Mouse (Mus musculus) gastrocnemius, postnatal 36 days (tissue): ENCODE measurements around the gene Ube2l3. TPM values are rescaled to one million over a fixed set of nuclear protein-coding genes. Genes with fewer than 3 reads are reported as not detected.
"Not testable (repeated sequence)": the region's sequence is repeated elsewhere in the genome, so short reads cannot be mapped to it uniquely, and the experiment has no call there.

Experiments
- DNase-seq, 2 experiments: peaks; one replicate each; pipeline ENCODE4 v3.0.0; 2022
- intact Hi-C: fragments of 180-260 bp; cut with DNase I; formaldehyde crosslinking; loops from one replicate; pipeline ENCODE4 v1.15.1; 2025
- long read RNA-seq, 2 experiments: library from polyadenylated mRNA; stranded (forward); transcript quantifications; one replicate each; pipeline ENCODE4 v2.0.0; 2021
- total RNA-seq, 2 experiments: library from RNA; stranded (reverse); gene quantifications; 2 replicates each; pipeline ENCODE4 v1.2.3; 2021

The Ube2l3 gene
- 100 to 1,000 TPM; 130 to 135 TPM for total RNA-seq
- long read RNA-seq, experiment 1, transcript Ube2l3-201 (4 exons, 2,609 nt): major isoform, 70 of 117 reads
- long read RNA-seq, experiment 1, partial matches to known transcripts: 24 of 117 reads
- long read RNA-seq, experiment 1, other reads (novel, unspliced or antisense): 20 of 117 reads
- long read RNA-seq, experiment 2, transcript Ube2l3-201 (4 exons, 2,609 nt): major isoform, 97 of 159 reads
- long read RNA-seq, experiment 2, partial matches to known transcripts: 29 of 159 reads
- long read RNA-seq, experiment 2, other reads (novel, unspliced or antisense): 28 of 159 reads

- intact Hi-C loops: no loop called here
- DNase-seq: no peak
Observed at GRCm38 (mm10) chr16:17202549-17202948, at the start of gene Ube2l3. Gene Ube2l3, minus strand, starts transcription at chr16:17202649.

GRCm38 (mm10) chr16:17251539-17251938 is 49.1 kb upstream of the Ube2l3 start:
- peak in 1 of 2 experiments; percentile 36 for DNase-seq
- intact Hi-C loops: no loop called here

DNA sequence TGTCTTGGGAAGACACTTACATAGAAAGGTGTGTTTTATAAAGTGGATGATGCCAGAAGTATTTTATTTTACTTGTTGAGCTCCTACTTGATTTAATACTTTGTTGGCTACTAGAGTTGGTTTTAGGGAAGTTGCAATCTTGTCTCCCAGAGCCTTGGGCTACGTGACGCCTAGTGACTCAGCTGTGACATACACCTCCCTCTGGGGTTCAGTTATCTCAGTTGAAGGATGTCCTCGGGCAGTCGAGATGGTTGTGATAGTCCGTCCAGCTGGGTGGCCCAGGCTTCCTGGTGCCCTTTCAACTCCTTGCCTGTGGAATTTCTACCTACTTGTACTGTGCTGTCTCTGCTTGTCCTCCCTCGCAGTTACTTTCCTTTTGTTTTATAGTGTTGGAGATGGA is 46.7 kb upstream of the Ube2l3 start:
- no peak for DNase-seq
- intact Hi-C loops: no loop called here

GRCm38 (mm10) chr16:17247727-17248126 is 45.3 kb upstream of the Ube2l3 start:
- intact Hi-C loops: no loop called here
- no peak for DNase-seq

- intact Hi-C loops: no loop called here
- DNase-seq: no peak
Observed at GRCm38 (mm10) chr16:17244996-17245395, 42.5 kb upstream of the Ube2l3 start.

GRCm38 (mm10) chr16:17243731-17244130 is 41.3 kb upstream of the Ube2l3 start:
- no peak for DNase-seq
- intact Hi-C loops: no loop called here

DNA sequence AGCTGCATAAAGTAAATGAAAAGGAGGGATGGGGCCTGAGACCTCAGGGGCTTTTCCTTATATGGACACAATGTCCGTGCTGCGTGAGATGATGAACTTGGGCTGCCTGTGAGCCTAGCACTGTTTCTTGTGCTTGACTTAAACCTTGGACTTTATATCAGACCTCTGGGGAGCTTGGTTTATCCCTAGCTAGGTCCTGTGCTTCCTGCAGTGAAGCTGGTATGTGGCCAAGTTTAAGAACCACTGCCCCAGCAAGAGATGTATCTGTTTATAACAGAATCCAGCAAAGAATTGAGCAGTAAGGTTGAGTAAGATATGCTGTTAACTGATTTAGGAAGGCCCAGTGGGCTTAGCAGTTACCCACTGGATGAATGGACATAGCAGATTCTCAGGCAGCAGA is 37.0 kb upstream of the Ube2l3 start:
- intact Hi-C loops: no loop called here
- DNase-seq: no peak

DNA sequence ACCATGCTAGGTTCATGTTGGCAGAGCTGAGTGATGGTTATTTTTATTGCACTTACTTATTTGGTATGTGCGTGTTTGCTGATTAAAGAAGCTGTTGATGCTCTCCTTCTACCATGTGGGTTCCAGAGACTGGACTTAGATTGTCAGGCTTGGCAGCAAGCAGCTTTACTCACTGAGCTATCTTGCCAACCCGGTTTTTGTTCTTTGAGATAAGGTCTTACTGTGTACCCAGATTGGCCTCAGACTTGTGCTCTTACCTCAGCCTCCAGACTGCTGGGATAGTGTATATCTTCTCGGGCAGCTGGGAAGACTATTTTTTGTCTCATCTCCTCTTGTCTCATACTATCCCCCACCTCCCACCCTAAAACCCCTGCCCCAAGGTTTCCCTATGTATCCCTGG is 35.2 kb upstream of the Ube2l3 start:
- intact Hi-C loops: no loop called here
- DNase-seq: no peak

GRCm38 (mm10) chr16:17234916-17235665 is 32.6 kb upstream of the Ube2l3 start:
- intact Hi-C loops: no loop called here
- DNase-seq: no peak

DNA sequence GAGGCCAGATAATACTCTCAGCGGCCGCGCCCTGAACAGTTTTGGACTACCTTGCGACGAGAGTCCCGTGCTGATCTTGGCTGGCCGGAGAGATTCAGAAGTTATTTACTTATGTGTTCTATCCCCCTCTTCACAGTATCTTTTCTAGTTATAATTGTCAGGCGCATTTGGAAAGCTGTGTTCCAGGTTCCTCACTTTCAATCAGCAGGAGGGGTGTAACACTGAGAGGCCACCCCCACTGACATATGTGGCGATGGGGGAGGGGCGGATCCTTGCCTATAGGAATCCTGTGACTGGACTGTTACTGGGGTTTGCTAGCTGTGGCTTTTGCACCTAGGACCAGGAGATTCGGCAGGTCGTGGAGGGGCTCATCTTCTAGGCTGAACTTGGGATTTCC is 32.0 kb upstream of the Ube2l3 start:
- intact Hi-C loops: no loop called here
- DNase-seq: no peak

GRCm38 (mm10) chr16:17233702-17234498 is 31.5 kb upstream of the Ube2l3 start:
- peak in 1 of 2 experiments; percentile 31 for DNase-seq
- intact Hi-C loops: no loop called here

GRCm38 (mm10) chr16:17232794-17233701 is 30.6 kb upstream of the Ube2l3 start, which contains the start of gene Hic2:
Gene Hic2, plus strand, starts transcription at chr16:17233572.
- peak; percentile 90 to 93 for DNase-seq
- intact Hi-C loops: no loop called here

- DNase-seq, intact Hi-C loops: not testable (repeated sequence)
Observed at GRCm38 (mm10) chr16:17231523-17231922, 29.1 kb upstream of the Ube2l3 start.

DNA sequence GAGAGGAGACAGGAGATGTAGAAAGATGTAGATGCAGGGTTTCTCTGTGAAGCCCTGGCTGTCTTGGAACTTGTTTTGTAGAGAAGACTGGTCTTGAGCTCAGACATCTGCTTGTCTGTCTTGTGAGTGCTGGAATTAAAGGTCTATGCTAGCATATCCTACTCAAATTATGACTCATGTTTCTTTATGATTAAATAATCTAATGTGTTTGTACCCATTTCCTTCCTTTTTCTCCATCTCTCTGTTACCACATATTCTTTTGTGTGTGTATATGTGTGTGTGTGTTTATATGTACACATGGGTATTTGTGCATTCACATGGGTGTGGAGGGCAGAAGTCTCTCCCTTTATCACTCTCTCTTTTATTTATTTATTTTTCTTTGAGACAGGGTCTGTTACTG is 24.0 kb upstream of the Ube2l3 start:
- no peak for DNase-seq
- intact Hi-C loops: no loop called here

- intact Hi-C loops: no loop called here
Observed at GRCm38 (mm10) chr16:17225584-17225983, 23.1 kb upstream of the Ube2l3 start.

GRCm38 (mm10) chr16:17222197-17222596 is 19.7 kb upstream of the Ube2l3 start:
- intact Hi-C loops: no loop called here
- DNase-seq: peak; percentile 94 to 97

More at GRCm38 (mm10) chr16:17225584-17225983, 23.1 kb upstream of the Ube2l3 start:
- DNase-seq: no peak

DNA sequence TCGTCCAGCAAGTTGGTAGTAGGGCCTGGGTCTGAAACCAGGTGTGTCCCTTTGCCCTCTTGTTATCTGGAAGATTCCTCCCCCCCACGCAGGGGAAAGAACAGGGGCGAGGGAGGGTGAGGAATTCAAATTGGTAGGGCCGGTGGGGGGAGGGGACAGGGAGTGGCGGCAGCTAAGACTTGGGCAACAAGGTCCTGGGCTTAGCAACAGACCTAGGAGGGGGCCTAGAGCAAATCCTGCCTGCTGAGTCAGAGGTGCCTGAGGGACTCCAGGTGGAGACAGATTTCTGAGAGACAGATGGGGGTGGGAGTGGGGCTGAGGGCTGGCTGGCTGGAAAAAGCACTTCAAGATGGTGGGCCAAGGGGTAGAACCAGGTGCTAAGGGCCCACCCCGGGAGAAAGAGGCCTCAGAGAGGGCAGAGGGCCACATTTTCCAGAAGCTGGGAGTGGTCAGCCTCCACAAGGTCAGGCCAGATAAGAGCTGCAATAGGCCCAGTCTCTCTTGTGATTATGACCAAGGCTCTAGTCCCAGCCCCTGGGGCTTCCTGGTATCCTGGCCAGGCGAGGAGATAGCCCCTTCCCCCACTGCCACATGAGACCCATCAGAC is 17.8 kb upstream of the Ube2l3 start:
- DNase-seq: no peak
- intact Hi-C loops: no loop called here

GRCm38 (mm10) chr16:17216934-17217633 is 14.6 kb upstream of the Ube2l3 start:
- no peak for DNase-seq
- intact Hi-C loops: no loop called here
